In genomic region chr1:91626090-91626489, GRCm38 (mm10) we compare ENCODE assay signal across 14 mouse cellular contexts.
A peak's percentile ranks its signal among the peaks of the same experiment; 100 is the strongest.
DNase-seq lines count a peak whose midpoint lies in the region; ATAC-seq and TF ChIP-seq lines count a peak whose summit lies in the region.
"Had no signal": no experiment of that assay in that cellular context is flagged by ENCODE, and none has a peak within 500 bp of the region (broad histone marks: within the 10 kb centered on the region; RNA-seq: fewer than 3 reads in every experiment).

No protein-coding gene starts in this region.

- H3K9me3 ChIP-seq in stomach, embryonic 14.5 days (ENCODE audit: control insufficient read depth, low read depth, low read length) = no peaks in the 10 kb centered on the region
- H3K9me3 ChIP-seq in stomach, postnatal 0 days (ENCODE audit: control insufficient read depth, low read length) = no peaks in the 10 kb centered on the region
- H3K9me3 ChIP-seq in stomach, embryonic 15.5 days = no peaks in the 10 kb centered on the region
- H3K9me3 ChIP-seq: G1E; neural tube, embryonic 13.5 days had no signal

- H3K4me2 ChIP-seq in stomach, embryonic 14.5 days (replicated peaks; ENCODE audit: low read depth, low read length) = no peak overlapping the region
- no peak overlapping the region for H3K4me2 ChIP-seq in stomach, postnatal 0 days (replicated peaks; ENCODE audit: low read depth)
- no peak overlapping the region for H3K4me2 ChIP-seq in stomach, embryonic 15.5 days
- H3K4me2 ChIP-seq: neural tube, embryonic 13.5 days had no signal

- TF ChIP-seq EP300 in stomach, postnatal 0 days (optimal IDR thresholded peaks at IDR 0.05) = no peak

- H3K36me3 ChIP-seq in stomach, embryonic 14.5 days (ENCODE audit: control insufficient read depth, insufficient read depth, low read length) = no peaks in the 10 kb centered on the region
- no peaks in the 10 kb centered on the region for H3K36me3 ChIP-seq in stomach, postnatal 0 days (ENCODE audit: control insufficient read depth, insufficient read depth, low read length)
- no peaks in the 10 kb centered on the region for H3K36me3 ChIP-seq in stomach, embryonic 15.5 days
- H3K36me3 ChIP-seq: G1E; neural tube, embryonic 13.5 days had no signal

- ATAC-seq in stomach, embryonic 14.5 days (ENCODE audit: insufficient number of reproducible peaks, insufficient read depth, low FRiP score, low read depth) = no peak; the same call in 1 of the 2 replicates
- ATAC-seq in stomach, postnatal 0 days (ENCODE audit: low FRiP score, low TSS enrichment) = no peak
- no peak for ATAC-seq in stomach, embryonic 15.5 days (ENCODE audit: insufficient read depth, low FRiP score, low read depth)
- ATAC-seq: midbrain, embryonic 16.5 days had no signal

- no peak for TF ChIP-seq CTCF in stomach, postnatal 0 days (IDR thresholded peaks at IDR 0.05; ENCODE audit: low read depth)

- peaks cover 9% of the 10 kb centered on the region; the same call in 1 of the 2 replicates for H3K4me1 ChIP-seq in stomach, embryonic 14.5 days (ENCODE audit: control insufficient read depth, insufficient read depth, low read length)
- no peaks in the 10 kb centered on the region; the same call in 1 of the 2 replicates for H3K4me1 ChIP-seq in stomach, postnatal 0 days (replicated peaks; ENCODE audit: control insufficient read depth, insufficient read depth)
- peaks cover 5% of the 10 kb centered on the region for H3K4me1 ChIP-seq in stomach, embryonic 15.5 days
- H3K4me1 ChIP-seq: neural tube, embryonic 13.5 days had no signal

- no peak overlapping the region for H3K9ac ChIP-seq in stomach, embryonic 14.5 days (replicated peaks; ENCODE audit: low read depth, low read length)
- H3K9ac ChIP-seq in stomach, postnatal 0 days (ENCODE audit: low read length) = no peak overlapping the region
- H3K9ac ChIP-seq in stomach, embryonic 15.5 days = no peak overlapping the region
- H3K9ac ChIP-seq: neural tube, embryonic 13.5 days had no signal

- peak overlapping the region; percentile 52; the same call in 1 of the 2 replicates for H3K27ac ChIP-seq in stomach, embryonic 14.5 days (ENCODE audit: low read length)
- no peak overlapping the region for H3K27ac ChIP-seq in stomach, postnatal 0 days (replicated peaks)
- peak overlapping the region; percentile 68 for H3K27ac ChIP-seq in stomach, embryonic 15.5 days
- H3K27ac ChIP-seq: neural tube, embryonic 13.5 days had no signal

- no peak overlapping the region for H3K4me3 ChIP-seq in stomach, embryonic 14.5 days (ENCODE audit: low read depth, low read length)
- H3K4me3 ChIP-seq in stomach, postnatal 0 days (ENCODE audit: low read depth, low read length) = no peak overlapping the region
- H3K4me3 ChIP-seq in stomach, embryonic 15.5 days (replicated peaks) = no peak overlapping the region
- H3K4me3 ChIP-seq: neural tube, embryonic 13.5 days had no signal

- DNase-seq in embryo, embryonic 11 days = peak; percentile 13
- DNase-seq in embryo, embryonic 9.5 days (ENCODE audit: extremely low spot score) = no peak
- DNase-seq in stomach, postnatal 0 days (ENCODE audit: low spot score) = no peak
- no peak for DNase-seq in cerebellum, postnatal 36 days
- DNase-seq in adrenal gland, postnatal 25 days = no peak
- no peak for DNase-seq in ovary, adult 18-20 months (ENCODE audit: low spot score)
- DNase-seq: cerebellum, adult 11-12 months; heart, postnatal 14 days; left cerebral cortex, postnatal 4 days had no signal

- no peaks in the 10 kb centered on the region for H3K27me3 ChIP-seq in stomach, embryonic 14.5 days (ENCODE audit: control insufficient read depth, insufficient read depth, low read length)
- H3K27me3 ChIP-seq in stomach, postnatal 0 days (ENCODE audit: control insufficient read depth, insufficient read depth, low read length) = no peaks in the 10 kb centered on the region
- H3K27me3 ChIP-seq in stomach, embryonic 15.5 days (replicated peaks) = no peaks in the 10 kb centered on the region
- H3K27me3 ChIP-seq: neural tube, embryonic 13.5 days had no signal

- 36% methylated on average over 11 of the region's 11 CpGs for WGBS in stomach, embryonic 14.5 days
- WGBS in stomach, postnatal 0 days = 50% methylated on average over 11 of the region's 11 CpGs
- 47% methylated on average over 11 of the region's 11 CpGs for WGBS in stomach, embryonic 15.5 days
